Mouse (Mus musculus): ENCODE measurements around the gene Hoxd12. TPM values are rescaled to one million over a fixed set of nuclear protein-coding genes. Genes with fewer than 3 reads are reported as not detected.

Gene Hoxd12
- polyA plus RNA-seq, 1 experiment from 2014 or later = not detected

GRCm38 (mm10) chr2:74703317-74703716 is 28.5 kb downstream of the Hoxd12 start:
- peaks cover 97% of the 10 kb centered on the region for H3K27me3 ChIP-seq
- H3K36me3 ChIP-seq = no peaks in the 10 kb centered on the region
- WGBS = 2% methylated on average over 10 of the region's 10 CpGs
- H3K4me1 ChIP-seq (replicated peaks) = peaks cover 15% of the 10 kb centered on the region
- no peak overlapping the region for H3K27ac ChIP-seq
- H3K4me2 ChIP-seq (replicated peaks) = no peak overlapping the region
- H3K9me3 ChIP-seq = no peaks in the 10 kb centered on the region
- no peak for ATAC-seq
- H3K4me3 ChIP-seq (replicated peaks) = no peak overlapping the region
- no peak overlapping the region for H3K9ac ChIP-seq (replicated peaks)

- no peak overlapping the region for H3K9ac ChIP-seq (replicated peaks)
- H3K36me3 ChIP-seq = no peaks in the 10 kb centered on the region
- no peak for ATAC-seq
- peaks cover 97% of the 10 kb centered on the region for H3K27me3 ChIP-seq
- H3K9me3 ChIP-seq = no peaks in the 10 kb centered on the region
- peaks cover 13% of the 10 kb centered on the region for H3K4me1 ChIP-seq (replicated peaks)
- no peak overlapping the region for H3K27ac ChIP-seq
- under 1% methylated on average over 26 of the region's 26 CpGs for WGBS
- H3K4me3 ChIP-seq (replicated peaks) = no peak overlapping the region
- H3K4me2 ChIP-seq (replicated peaks) = no peak overlapping the region
Measured at GRCm38 (mm10) chr2:74703720-74704392, 29.0 kb downstream of the Hoxd12 start.

- H3K4me3 ChIP-seq (replicated peaks) = peak within 1 kb of the TSS; percentile 35
- H3K4me2 ChIP-seq (replicated peaks) = peak within 1 kb of the TSS; percentile 54
- no peak for ATAC-seq
- H3K4me1 ChIP-seq (replicated peaks) = peaks cover 13% of the 10 kb centered on the region
- under 1% methylated on average over 40 of the region's 52 CpGs for WGBS
- H3K27me3 ChIP-seq = peaks cover 97% of the 10 kb centered on the region
- no peaks in the 10 kb centered on the region for H3K9me3 ChIP-seq
- no peak within 1 kb of the TSS for H3K27ac ChIP-seq
- H3K36me3 ChIP-seq = no peaks in the 10 kb centered on the region
- H3K9ac ChIP-seq (replicated peaks) = no peak within 1 kb of the TSS; the same call in 1 of the 2 replicates
Measured at GRCm38 (mm10) chr2:74704393-74704998, 29.7 kb downstream of the Hoxd12 start, which contains the start of gene Hoxd8. Gene Hoxd8, plus strand, starts transcription at chr2:74704615.

GRCm38 (mm10) chr2:74704999-74705466 is 30.2 kb downstream of the Hoxd12 start:
- H3K4me1 ChIP-seq (replicated peaks) = peaks cover 13% of the 10 kb centered on the region
- H3K27ac ChIP-seq = no peak overlapping the region
- no peak overlapping the region; the same call in 1 of the 2 replicates for H3K9ac ChIP-seq (replicated peaks)
- H3K27me3 ChIP-seq = peaks cover 97% of the 10 kb centered on the region
- H3K4me2 ChIP-seq (replicated peaks) = peak overlapping the region; percentile 54
- no peak for ATAC-seq
- no peaks in the 10 kb centered on the region for H3K9me3 ChIP-seq
- no peaks in the 10 kb centered on the region for H3K36me3 ChIP-seq
- WGBS = under 1% methylated on average over 43 of the region's 66 CpGs
- H3K4me3 ChIP-seq (replicated peaks) = peak overlapping the region; percentile 35

GRCm38 (mm10) chr2:74705467-74706089 is 30.8 kb downstream of the Hoxd12 start:
- ATAC-seq = no peak
- Histone ChIP-seq H3K36me3 (no peaks in the 10 kb centered on the region), H3K4me1 (replicated peaks) (peaks cover 13% of the 10 kb centered on the region), H3K27me3 (peaks cover 97% of the 10 kb centered on the region), H3K9me3 (no peaks in the 10 kb centered on the region), H3K27ac (no peak overlapping the region), H3K9ac (replicated peaks) (no peak overlapping the region), H3K4me2 (replicated peaks) (peak overlapping the region; percentile 54), H3K4me3 (replicated peaks) (peak overlapping the region; percentile 35)
- WGBS = under 1% methylated on average over 64 of the region's 85 CpGs

GRCm38 (mm10) chr2:74706393-74706960 is 31.7 kb downstream of the Hoxd12 start:
- ATAC-seq = no peak
- no peaks in the 10 kb centered on the region for H3K9me3 ChIP-seq
- no peak overlapping the region for H3K4me3 ChIP-seq (replicated peaks)
- H3K4me1 ChIP-seq (replicated peaks) = peaks cover 13% of the 10 kb centered on the region
- 3% methylated on average over 13 of the region's 13 CpGs for WGBS
- H3K4me2 ChIP-seq (replicated peaks) = no peak overlapping the region
- H3K27ac ChIP-seq = no peak overlapping the region
- H3K27me3 ChIP-seq = peaks cover 97% of the 10 kb centered on the region
- H3K36me3 ChIP-seq = no peaks in the 10 kb centered on the region
- H3K9ac ChIP-seq (replicated peaks) = no peak overlapping the region

GRCm38 (mm10) chr2:74707599-74707998 is 32.8 kb downstream of the Hoxd12 start:
- no peak overlapping the region for H3K4me2 ChIP-seq (replicated peaks)
- peaks cover 20% of the 10 kb centered on the region for H3K4me1 ChIP-seq (replicated peaks)
- peaks cover 99% of the 10 kb centered on the region for H3K27me3 ChIP-seq
- no peaks in the 10 kb centered on the region for H3K36me3 ChIP-seq
- no peak for ATAC-seq
- H3K27ac ChIP-seq = no peak overlapping the region
- H3K4me3 ChIP-seq (replicated peaks) = no peak overlapping the region
- 7% methylated on average over 7 of the region's 7 CpGs for WGBS
- no peaks in the 10 kb centered on the region for H3K9me3 ChIP-seq
- H3K9ac ChIP-seq (replicated peaks) = no peak overlapping the region

GRCm38 (mm10) chr2:74708676-74709075 is 33.9 kb downstream of the Hoxd12 start:
- Histone ChIP-seq H3K36me3 (no peaks in the 10 kb centered on the region), H3K4me3 (replicated peaks) (no peak overlapping the region), H3K27me3 (peaks cover 99% of the 10 kb centered on the region), H3K9ac (replicated peaks) (no peak overlapping the region), H3K27ac (no peak overlapping the region), H3K4me2 (replicated peaks) (no peak overlapping the region), H3K9me3 (no peaks in the 10 kb centered on the region), H3K4me1 (replicated peaks) (peaks cover 20% of the 10 kb centered on the region)
- no peak for ATAC-seq
- whole genome bisulfite sequencing = 7% methylated on average over 4 of the region's 4 CpGs

GRCm38 (mm10) chr2:74709465-74710419 is 34.9 kb downstream of the Hoxd12 start:
- H3K4me3 ChIP-seq (replicated peaks) = no peak overlapping the region
- H3K9ac ChIP-seq (replicated peaks) = no peak overlapping the region
- H3K27ac ChIP-seq = no peak overlapping the region
- 4% methylated on average over 5 of the region's 5 CpGs for WGBS
- no peak for ATAC-seq
- H3K4me1 ChIP-seq (replicated peaks) = peaks cover 17% of the 10 kb centered on the region
- H3K9me3 ChIP-seq = no peaks in the 10 kb centered on the region
- H3K4me2 ChIP-seq (replicated peaks) = no peak overlapping the region
- no peaks in the 10 kb centered on the region for H3K36me3 ChIP-seq
- peaks cover 99% of the 10 kb centered on the region for H3K27me3 ChIP-seq

GRCm38 (mm10) chr2:74710929-74711543 is 36.2 kb downstream of the Hoxd12 start:
- ATAC-seq = no peak
- Histone ChIP-seq H3K36me3 (no peaks in the 10 kb centered on the region), H3K9ac (replicated peaks) (no peak overlapping the region), H3K4me3 (replicated peaks) (no peak overlapping the region), H3K4me2 (replicated peaks) (no peak overlapping the region), H3K9me3 (no peaks in the 10 kb centered on the region), H3K27ac (no peak overlapping the region), H3K27me3 (peaks cover 99% of the 10 kb centered on the region), H3K4me1 (replicated peaks) (peaks cover 6% of the 10 kb centered on the region)
- WGBS = under 1% methylated on average over 16 of the region's 16 CpGs
